Mouse (Mus musculus): ENCODE data around the gene Dph2. TPM values are rescaled to one million over a fixed set of nuclear protein-coding genes. Genes with fewer than 3 reads are reported as not detected.

Dph2 gene
- polyA plus RNA-seq, 1 experiment from 2014 or later = 7.8 TPM

GRCm38 (mm10) chr4:117850871-117851270 lies 41.0 kb downstream of the Dph2 start:
- TF ChIP-seq CTCF (IDR thresholded peaks at IDR 0.05) (no peak), EP300 (IDR thresholded peaks at IDR 0.05) (no peak)
- H3K27me3 ChIP-seq (replicated peaks; ENCODE audit: insufficient read depth, low read length) = no peaks in the 10 kb centered on the region
- no peak overlapping the region for H3K9ac ChIP-seq (replicated peaks; ENCODE audit: low read depth)
- H3K9me3 ChIP-seq (ENCODE audit: low read length) = no peaks in the 10 kb centered on the region
- ATAC-seq = no peak
- no peaks in the 10 kb centered on the region for H3K36me3 ChIP-seq (ENCODE audit: insufficient read depth, low read length)
- no peak overlapping the region for H3K4me2 ChIP-seq (replicated peaks; ENCODE audit: low read depth, low read length)
- DNase-seq (ENCODE audit: low spot score) = no peak
- 0 out of 2 replicates have a peak, but pooled peaks cover 3% of the 10 kb centered on the region for H3K4me1 ChIP-seq (ENCODE audit: insufficient read depth, low read depth, low read length)
- no peak overlapping the region for H3K4me3 ChIP-seq (ENCODE audit: low read depth, low read length)
- H3K27ac ChIP-seq (ENCODE audit: low read length) = no peak overlapping the region
- 76% methylated on average over 7 of the region's 7 CpGs for WGBS

GRCm38 (mm10) chr4:117850176-117850575 lies 41.7 kb downstream of the Dph2 start:
- H3K4me3 ChIP-seq (ENCODE audit: low read depth, low read length) = no peak overlapping the region
- no peaks in the 10 kb centered on the region for H3K27me3 ChIP-seq (replicated peaks; ENCODE audit: insufficient read depth, low read length)
- H3K36me3 ChIP-seq (ENCODE audit: insufficient read depth, low read length) = no peaks in the 10 kb centered on the region
- DNase-seq (ENCODE audit: low spot score) (no peak), ATAC-seq (no peak)
- TF ChIP-seq EP300 (IDR thresholded peaks at IDR 0.05) (no peak), CTCF (IDR thresholded peaks at IDR 0.05) (no peak)
- no peak overlapping the region for H3K9ac ChIP-seq (replicated peaks; ENCODE audit: low read depth)
- H3K4me2 ChIP-seq (replicated peaks; ENCODE audit: low read depth, low read length) = no peak overlapping the region
- 85% methylated on average over 7 of the region's 7 CpGs for WGBS
- H3K4me1 ChIP-seq (ENCODE audit: insufficient read depth, low read depth, low read length) = 0 out of 2 replicates have a peak, but pooled peaks cover 3% of the 10 kb centered on the region
- H3K27ac ChIP-seq (ENCODE audit: low read length) = no peak overlapping the region
- no peaks in the 10 kb centered on the region for H3K9me3 ChIP-seq (ENCODE audit: low read length)

DNA sequence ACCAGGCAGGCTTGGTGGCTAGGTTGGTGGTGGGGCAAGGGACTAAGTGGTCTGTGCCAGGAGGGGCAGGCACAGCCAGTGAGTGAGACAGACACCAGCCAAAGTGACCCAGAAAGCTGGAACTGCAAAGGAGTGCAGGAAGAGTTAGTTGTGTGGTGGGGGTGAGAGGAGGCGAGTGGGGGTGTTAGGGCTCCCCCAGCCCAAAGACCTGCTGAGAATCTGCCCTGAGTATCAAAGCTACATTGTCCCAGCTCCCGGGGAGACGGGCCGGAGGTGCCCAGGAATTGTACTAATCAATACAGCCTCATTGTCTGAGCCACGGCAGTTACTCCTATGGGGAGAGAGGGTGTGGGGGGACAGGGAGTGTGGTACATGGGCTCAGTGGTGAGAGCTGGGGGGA lies 42.3 kb downstream of the Dph2 start:
- H3K36me3 ChIP-seq (ENCODE audit: insufficient read depth, low read length) = no peaks in the 10 kb centered on the region
- no peak for TF ChIP-seq CTCF (IDR thresholded peaks at IDR 0.05)
- TF ChIP-seq EP300 (IDR thresholded peaks at IDR 0.05) = no peak
- 0 out of 2 replicates have a peak, but pooled peaks cover 3% of the 10 kb centered on the region for H3K4me1 ChIP-seq (ENCODE audit: insufficient read depth, low read depth, low read length)
- ATAC-seq (no peak), DNase-seq (ENCODE audit: low spot score) (no peak)
- H3K4me2 ChIP-seq (replicated peaks; ENCODE audit: low read depth, low read length) = no peak overlapping the region
- H3K27ac ChIP-seq (ENCODE audit: low read length) = no peak overlapping the region
- 85% methylated on average over 5 of the region's 5 CpGs for WGBS
- H3K4me3 ChIP-seq (ENCODE audit: low read depth, low read length) = no peak overlapping the region
- H3K27me3 ChIP-seq (replicated peaks; ENCODE audit: insufficient read depth, low read length) = no peaks in the 10 kb centered on the region
- H3K9ac ChIP-seq (replicated peaks; ENCODE audit: low read depth) = no peak overlapping the region
- no peaks in the 10 kb centered on the region for H3K9me3 ChIP-seq (ENCODE audit: low read length)

DNA sequence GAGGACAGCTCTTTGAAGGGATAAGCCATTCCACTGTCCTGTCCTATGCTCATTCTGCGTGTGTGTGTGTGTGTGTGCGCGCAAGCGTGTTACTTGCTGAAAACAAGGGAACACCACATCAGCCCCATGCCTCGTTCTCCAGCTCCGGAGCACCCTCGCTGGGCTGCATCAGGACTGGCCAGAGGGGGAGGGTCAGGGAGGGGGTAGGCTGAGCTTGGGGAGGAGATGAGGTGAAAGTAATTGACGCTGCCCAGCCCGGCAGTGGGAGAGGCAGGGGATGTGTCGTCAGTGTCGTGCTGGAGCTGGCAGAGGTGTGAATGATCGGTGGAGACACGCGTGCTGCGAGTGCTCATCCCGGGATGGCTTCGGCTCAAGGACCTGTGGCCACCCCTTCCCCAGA lies 42.8 kb downstream of the Dph2 start:
- no peak overlapping the region for H3K4me2 ChIP-seq (replicated peaks; ENCODE audit: low read depth, low read length)
- no peaks in the 10 kb centered on the region for H3K36me3 ChIP-seq (ENCODE audit: insufficient read depth, low read length)
- no peak for DNase-seq (ENCODE audit: low spot score)
- 0 out of 2 replicates have a peak, but pooled peaks cover 3% of the 10 kb centered on the region for H3K4me1 ChIP-seq (ENCODE audit: insufficient read depth, low read depth, low read length)
- no peaks in the 10 kb centered on the region for H3K9me3 ChIP-seq (ENCODE audit: low read length)
- no peak for TF ChIP-seq EP300 (IDR thresholded peaks at IDR 0.05)
- no peak for TF ChIP-seq CTCF (IDR thresholded peaks at IDR 0.05)
- H3K4me3 ChIP-seq (ENCODE audit: low read depth, low read length) = no peak overlapping the region
- no peak for ATAC-seq
- H3K9ac ChIP-seq (replicated peaks; ENCODE audit: low read depth) = no peak overlapping the region
- no peaks in the 10 kb centered on the region for H3K27me3 ChIP-seq (replicated peaks; ENCODE audit: insufficient read depth, low read length)
- no peak overlapping the region for H3K27ac ChIP-seq (ENCODE audit: low read length)
- 59% methylated on average over 17 of the region's 17 CpGs for WGBS

GRCm38 (mm10) chr4:117847011-117847410 lies 44.8 kb downstream of the Dph2 start:
- H3K9ac ChIP-seq (replicated peaks; ENCODE audit: low read depth) = no peak overlapping the region
- ATAC-seq = peak; percentile 74
- H3K4me3 ChIP-seq (ENCODE audit: low read depth, low read length) = no peak overlapping the region
- no peaks in the 10 kb centered on the region for H3K9me3 ChIP-seq (ENCODE audit: low read length)
- H3K27me3 ChIP-seq (replicated peaks; ENCODE audit: insufficient read depth, low read length) = no peaks in the 10 kb centered on the region
- DNase-seq (ENCODE audit: low spot score) = peak; percentile 65
- H3K36me3 ChIP-seq (ENCODE audit: insufficient read depth, low read length) = no peaks in the 10 kb centered on the region
- no peak overlapping the region for H3K27ac ChIP-seq (ENCODE audit: low read length)
- H3K4me1 ChIP-seq (ENCODE audit: insufficient read depth, low read depth, low read length) = 0 out of 2 replicates have a peak, but pooled peaks cover 3% of the 10 kb centered on the region
- no peak for TF ChIP-seq CTCF (IDR thresholded peaks at IDR 0.05)
- TF ChIP-seq EP300 (IDR thresholded peaks at IDR 0.05) = no peak
- WGBS = 48% methylated on average over 2 of the region's 2 CpGs
- H3K4me2 ChIP-seq (replicated peaks; ENCODE audit: low read depth, low read length) = no peak overlapping the region

GRCm38 (mm10) chr4:117846261-117846660 lies 45.6 kb downstream of the Dph2 start:
- ATAC-seq (no peak), DNase-seq (ENCODE audit: low spot score) (no peak)
- H3K9ac ChIP-seq (replicated peaks; ENCODE audit: low read depth) = no peak overlapping the region
- 96% methylated on average over 4 of the region's 4 CpGs for WGBS
- H3K9me3 ChIP-seq (ENCODE audit: low read length) = no peaks in the 10 kb centered on the region
- H3K4me3 ChIP-seq (ENCODE audit: low read depth, low read length) = no peak overlapping the region
- H3K27ac ChIP-seq (ENCODE audit: low read length) = no peak overlapping the region
- H3K27me3 ChIP-seq (replicated peaks; ENCODE audit: insufficient read depth, low read length) = no peaks in the 10 kb centered on the region
- H3K36me3 ChIP-seq (ENCODE audit: insufficient read depth, low read length) = no peaks in the 10 kb centered on the region
- H3K4me1 ChIP-seq (ENCODE audit: insufficient read depth, low read depth, low read length) = 0 out of 2 replicates have a peak, but pooled peaks cover 3% of the 10 kb centered on the region
- no peak for TF ChIP-seq EP300 (IDR thresholded peaks at IDR 0.05)
- no peak for TF ChIP-seq CTCF (IDR thresholded peaks at IDR 0.05)
- H3K4me2 ChIP-seq (replicated peaks; ENCODE audit: low read depth, low read length) = no peak overlapping the region

- Histone ChIP-seq H3K4me1 (ENCODE audit: insufficient read depth, low read depth, low read length) (peaks cover 6% of the 10 kb centered on the region; the same call in 1 of the 2 replicates), H3K36me3 (ENCODE audit: insufficient read depth, low read length) (no peaks in the 10 kb centered on the region), H3K27me3 (replicated peaks; ENCODE audit: insufficient read depth, low read length) (no peaks in the 10 kb centered on the region), H3K27ac (ENCODE audit: low read length) (no peak overlapping the region), H3K4me3 (ENCODE audit: low read depth, low read length) (no peak overlapping the region), H3K9ac (replicated peaks; ENCODE audit: low read depth) (no peak overlapping the region), H3K9me3 (ENCODE audit: low read length) (no peaks in the 10 kb centered on the region), H3K4me2 (replicated peaks; ENCODE audit: low read depth, low read length) (no peak overlapping the region)
- TF ChIP-seq EP300 (IDR thresholded peaks at IDR 0.05) = no peak
- ATAC-seq (no peak), DNase-seq (ENCODE audit: low spot score) (no peak)
- WGBS = 90% methylated on average over 11 of the region's 11 CpGs
These were observed 46.5 kb downstream of the Dph2 start for GRCm38 (mm10) chr4:117845316-117845715.

All from lung, postnatal 0 days (tissue).